Mouse (Mus musculus): ENCODE measurements at regions not wholly inside any gene's neighbourhood (a gene's known extent, or its start where the extent isn't known, plus 50 kb on each side); places are given as distances from the start of the nearest gene placed in this dataset.
A peak's percentile ranks its signal among the peaks of the same experiment; 100 is the strongest.

- no peak overlapping the region for H3K4me2 ChIP-seq (ENCODE audit: low read depth)
- H3K4me3 ChIP-seq: no peak overlapping the region
- no peaks in the 10 kb centered on the region for H3K36me3 ChIP-seq (ENCODE audit: control insufficient read depth, insufficient read depth)
- no peaks in the 10 kb centered on the region for H3K79me2 ChIP-seq (ENCODE audit: control insufficient read depth, insufficient read depth)
- TF ChIP-seq CEBPB (IDR thresholded peaks at IDR 0.05; ENCODE audit: insufficient read depth, poor library complexity, severe bottlenecking) (no peak), MYOD1 (IDR thresholded peaks at IDR 0.05; ENCODE audit: control insufficient read depth in 1 of 3, insufficient read length in 2 of 3, low read depth in 2 of 3) (no peak), TCF3 (IDR thresholded peaks at IDR 0.05; ENCODE audit: insufficient read length, low read depth) (no peak), POLR2AphosphoS2 (IDR thresholded peaks at IDR 0.05; ENCODE audit: insufficient read length, low read depth) (no peak), TCF12 (IDR thresholded peaks at IDR 0.05; ENCODE audit: insufficient read depth, poor library complexity, severe bottlenecking) (no peak), REST (IDR thresholded peaks at IDR 0.05; ENCODE audit: insufficient read depth, insufficient read length) (no peak)
- no peak overlapping the region for H3ac ChIP-seq (ENCODE audit: control insufficient read depth, insufficient read length)
- no peaks in the 10 kb centered on the region for H3K27me3 ChIP-seq (ENCODE audit: control insufficient read depth, insufficient read depth, insufficient read length)
Measured at GRCm38 (mm10) chr2:59416491-59417195, 67.8 kb upstream of the Dapl1 start.

GRCm38 (mm10) chr2:59417384-59417955 is 67.0 kb upstream of the Dapl1 start:
- no peak overlapping the region for H3K4me2 ChIP-seq (ENCODE audit: low read depth)
- H3ac ChIP-seq (ENCODE audit: control insufficient read depth, insufficient read length): no peak overlapping the region
- H3K79me2 ChIP-seq (ENCODE audit: control insufficient read depth, insufficient read depth): no peaks in the 10 kb centered on the region
- no peaks in the 10 kb centered on the region for H3K36me3 ChIP-seq (ENCODE audit: control insufficient read depth, insufficient read depth)
- H3K27me3 ChIP-seq (ENCODE audit: control insufficient read depth, insufficient read depth, insufficient read length): no peaks in the 10 kb centered on the region
- H3K4me3 ChIP-seq: no peak overlapping the region
- TF ChIP-seq TCF3 (IDR thresholded peaks at IDR 0.05; ENCODE audit: insufficient read length, low read depth) (peak; percentile 6), TCF12 (IDR thresholded peaks at IDR 0.05; ENCODE audit: insufficient read depth, poor library complexity, severe bottlenecking) (peak; percentile 11), POLR2A (IDR thresholded peaks at IDR 0.05; ENCODE audit: insufficient read length, low read depth) (no peak), MAX (IDR thresholded peaks at IDR 0.05; ENCODE audit: low read depth) (no peak), MYOD1 (IDR thresholded peaks at IDR 0.05; ENCODE audit: control insufficient read depth in 1 of 3, insufficient read length in 2 of 3, low read depth in 2 of 3) (peak in 2 of 3 experiments; percentile 80 to 85), MYOG (IDR thresholded peaks at IDR 0.05; ENCODE audit: control insufficient read depth in 1 of 3, insufficient read depth in 1 of 3, insufficient read length in 2 of 3, low read depth in 2 of 3) (peak in 2 of 3 experiments; percentile 58 to 81)

GRCm38 (mm10) chr2:59420496-59420895 is 64.0 kb upstream of the Dapl1 start:
- H3K27me3 ChIP-seq (ENCODE audit: control insufficient read depth, insufficient read depth, insufficient read length): no peaks in the 10 kb centered on the region
- H3ac ChIP-seq (ENCODE audit: control insufficient read depth, insufficient read length): no peak overlapping the region
- H3K79me2 ChIP-seq (ENCODE audit: control insufficient read depth, insufficient read depth): no peaks in the 10 kb centered on the region
- H3K36me3 ChIP-seq (ENCODE audit: control insufficient read depth, insufficient read depth): no peaks in the 10 kb centered on the region
- H3K4me3 ChIP-seq: no peak overlapping the region
- H3K4me2 ChIP-seq (ENCODE audit: low read depth): no peak overlapping the region
- no peak for TF ChIP-seq CEBPB (IDR thresholded peaks at IDR 0.05; ENCODE audit: insufficient read depth, poor library complexity, severe bottlenecking)
- no peak for TF ChIP-seq SRF (IDR thresholded peaks at IDR 0.05; ENCODE audit: control insufficient read depth, insufficient read length, low read depth)
- TF ChIP-seq E2F4 (IDR thresholded peaks at IDR 0.05; ENCODE audit: insufficient read depth): no peak

- Histone ChIP-seq H3K27me3 (ENCODE audit: control insufficient read depth, insufficient read depth, insufficient read length) (no peaks in the 10 kb centered on the region), H3ac (ENCODE audit: control insufficient read depth, insufficient read length) (no peak overlapping the region), H3K79me2 (ENCODE audit: control insufficient read depth, insufficient read depth) (no peaks in the 10 kb centered on the region)
Measured at GRCm38 (mm10) chr2:59422291-59423242, 61.9 kb upstream of the Dapl1 start.

More at GRCm38 (mm10) chr2:59422291-59423242, 61.9 kb upstream of the Dapl1 start:
- TF ChIP-seq USF1 (IDR thresholded peaks at IDR 0.05; ENCODE audit: low read depth) (no peak), POLR2AphosphoS2 (IDR thresholded peaks at IDR 0.05; ENCODE audit: insufficient read length, low read depth) (no peak), MYOD1 (IDR thresholded peaks at IDR 0.05; ENCODE audit: control insufficient read depth in 1 of 3, insufficient read length in 2 of 3, low read depth in 2 of 3) (no peak), CEBPB (IDR thresholded peaks at IDR 0.05; ENCODE audit: insufficient read depth, poor library complexity, severe bottlenecking) (no peak), REST (IDR thresholded peaks at IDR 0.05; ENCODE audit: insufficient read depth, insufficient read length) (no peak), TCF3 (IDR thresholded peaks at IDR 0.05; ENCODE audit: insufficient read length, low read depth) (no peak), TCF12 (IDR thresholded peaks at IDR 0.05; ENCODE audit: insufficient read depth, poor library complexity, severe bottlenecking) (no peak), E2F4 (IDR thresholded peaks at IDR 0.05; ENCODE audit: insufficient read depth) (no peak), MAX (IDR thresholded peaks at IDR 0.05; ENCODE audit: low read depth) (no peak), POLR2A (IDR thresholded peaks at IDR 0.05; ENCODE audit: insufficient read length, low read depth) (no peak), SRF (IDR thresholded peaks at IDR 0.05; ENCODE audit: control insufficient read depth, insufficient read length, low read depth) (no peak), MYOG (IDR thresholded peaks at IDR 0.05; ENCODE audit: control insufficient read depth in 1 of 3, insufficient read depth in 1 of 3, insufficient read length in 2 of 3, low read depth in 2 of 3) (no peak)
- no peaks in the 10 kb centered on the region for H3K36me3 ChIP-seq (ENCODE audit: control insufficient read depth, insufficient read depth)
- no peak overlapping the region for H3K4me2 ChIP-seq (ENCODE audit: low read depth)
- no peak overlapping the region for H3K4me3 ChIP-seq

Measured in myocyte (in vitro differentiated cells).